Mouse (Mus musculus) WW6 (cell line): ENCODE results near the gene Rbl1.
"Not testable (repeated sequence)": the region's sequence is repeated elsewhere in the genome, so short reads cannot be mapped to it uniquely, and the experiment has no call there.

Experiments
- DNase-seq: peaks from one replicate; pipeline ENCODE4 v3.0.0-alpha.2; 2013; ENCODE audit warnings: low read depth, low spot score

The Rbl1 gene

DNA sequence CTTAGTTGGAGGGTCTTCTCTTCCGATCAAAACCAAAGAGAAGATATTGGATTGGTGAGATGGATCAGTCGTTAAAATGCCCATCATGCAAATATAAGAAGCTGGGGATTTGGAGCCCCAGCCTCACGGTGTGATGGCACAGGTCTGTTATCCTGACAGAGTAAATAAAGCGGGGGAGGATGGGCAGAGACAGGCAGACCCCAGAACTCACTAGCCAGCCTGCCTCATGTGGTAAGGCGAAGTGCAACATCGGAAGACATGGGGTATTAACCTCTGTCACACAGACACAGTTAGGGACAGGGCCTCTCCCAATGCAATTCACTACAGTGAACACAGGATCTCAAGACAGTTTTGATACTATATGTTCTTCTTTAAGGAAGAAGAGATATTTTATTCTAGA lies 33.7 kb downstream of the Rbl1 start:
- no peak for DNase-seq

DNA sequence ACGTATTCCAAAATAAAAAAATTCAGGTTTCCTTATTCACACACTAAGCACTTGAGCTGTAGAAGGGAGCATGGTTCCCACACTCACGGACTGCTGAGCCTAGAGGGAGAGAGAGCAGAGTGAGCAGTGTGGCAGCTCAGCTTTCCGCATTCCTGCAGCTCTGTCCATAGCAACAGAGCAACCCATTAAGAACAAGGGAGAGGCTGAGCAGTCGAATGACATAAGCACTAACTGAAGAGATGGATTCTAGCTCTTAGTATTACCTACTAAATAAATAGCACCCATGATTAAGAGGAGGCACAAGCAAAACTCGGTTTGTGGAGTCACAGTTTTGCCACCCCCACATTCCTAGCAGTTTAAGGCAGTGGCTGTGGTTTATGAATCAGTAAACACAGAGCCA lies 34.2 kb downstream of the Rbl1 start:
- DNase-seq: no peak

DNA sequence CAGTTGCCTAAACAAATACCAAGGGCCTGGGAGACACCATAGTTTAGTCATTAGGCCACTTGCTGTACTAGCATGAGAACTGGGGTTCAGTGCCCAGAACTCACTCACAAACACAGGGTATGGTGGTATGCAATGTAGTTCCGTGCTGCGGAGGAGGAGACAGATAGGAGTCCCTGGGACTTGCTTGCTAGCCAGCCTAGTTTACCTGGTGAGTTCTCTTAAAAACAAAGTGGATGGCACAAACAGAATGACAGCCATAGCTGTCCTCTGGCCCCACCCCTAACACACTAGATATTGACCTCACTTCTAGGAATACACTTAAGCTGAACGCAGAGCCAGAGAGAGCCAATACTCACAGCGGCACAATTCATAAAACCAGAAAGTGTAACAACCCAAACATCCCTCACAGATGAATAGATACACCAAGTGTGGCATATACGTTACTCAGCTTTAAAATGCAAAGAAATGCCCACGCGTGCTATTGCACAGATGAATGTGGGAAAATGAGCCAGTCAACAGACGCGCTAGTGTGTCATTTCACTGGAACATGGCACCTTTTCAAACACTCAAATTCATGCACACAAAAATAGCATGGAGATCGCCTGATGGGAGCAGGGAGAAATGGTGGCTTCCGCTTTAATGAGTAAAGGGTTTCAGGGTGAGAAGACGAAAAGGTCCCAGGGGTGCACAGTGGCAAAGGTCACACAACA lies 37.8 kb downstream of the Rbl1 start:
- DNase-seq: no peak

DNA sequence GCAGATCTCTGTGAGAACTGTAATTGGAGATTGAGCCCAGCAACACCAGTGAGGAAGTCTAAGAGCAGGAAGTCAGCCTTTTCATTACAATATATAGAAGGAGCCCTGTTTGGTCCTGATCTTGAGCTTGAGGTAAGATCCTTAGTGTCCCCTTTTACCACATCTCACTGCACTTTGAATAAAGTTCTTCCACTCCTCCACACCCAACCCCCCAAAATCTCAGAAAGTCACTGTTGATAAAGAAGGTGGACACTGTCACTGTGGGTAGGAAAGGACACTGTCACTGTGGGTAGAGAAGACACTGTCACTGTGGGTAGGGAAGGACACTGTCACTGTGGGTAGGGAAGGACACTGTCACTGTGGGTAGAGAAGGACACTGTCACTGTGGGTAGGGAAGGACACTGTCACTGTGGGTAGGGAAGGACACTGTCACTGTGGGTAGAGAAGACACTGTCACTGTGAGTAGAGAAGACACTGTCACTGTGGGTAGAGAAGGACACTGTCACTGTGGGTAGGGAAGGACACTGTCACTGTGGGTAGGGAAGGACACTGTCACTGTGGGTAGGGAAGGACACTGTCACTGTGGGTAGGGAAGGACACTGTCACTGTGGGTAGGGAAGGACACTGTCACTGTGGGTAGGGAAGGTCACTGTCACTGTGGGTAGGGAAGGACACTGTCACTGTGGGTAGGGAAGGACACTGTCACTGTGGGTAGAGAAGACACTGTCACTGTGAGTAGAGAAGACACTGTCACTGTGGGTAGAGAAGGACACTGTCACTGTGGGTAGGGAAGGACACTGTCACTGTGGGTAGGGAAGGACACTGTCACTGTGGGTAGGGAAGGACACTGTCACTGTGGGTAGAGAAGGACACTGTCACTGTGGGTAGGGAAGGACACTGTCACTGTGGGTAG lies 38.8 kb downstream of the Rbl1 start:
- DNase-seq: not testable (repeated sequence)

DNA sequence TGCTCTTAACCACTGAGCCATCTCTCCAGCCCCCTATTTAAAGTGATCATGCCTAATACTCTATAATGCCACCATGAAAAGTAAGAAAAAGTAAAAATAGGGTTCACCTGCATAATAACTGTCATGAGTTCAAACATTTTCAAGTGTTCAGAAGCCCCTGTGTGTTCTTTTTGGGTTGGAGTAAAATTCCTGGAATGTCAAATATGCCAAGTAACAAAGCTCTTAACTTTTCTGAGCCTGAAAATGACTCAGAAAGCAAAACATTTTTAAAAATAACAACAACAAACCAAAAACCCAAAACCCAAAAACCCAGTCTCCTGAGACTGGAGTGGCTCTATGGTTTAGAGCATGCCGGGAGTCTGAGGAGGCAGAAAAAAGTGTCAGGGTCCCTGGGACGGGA lies 40.2 kb downstream of the Rbl1 start:
- DNase-seq: no peak

DNA sequence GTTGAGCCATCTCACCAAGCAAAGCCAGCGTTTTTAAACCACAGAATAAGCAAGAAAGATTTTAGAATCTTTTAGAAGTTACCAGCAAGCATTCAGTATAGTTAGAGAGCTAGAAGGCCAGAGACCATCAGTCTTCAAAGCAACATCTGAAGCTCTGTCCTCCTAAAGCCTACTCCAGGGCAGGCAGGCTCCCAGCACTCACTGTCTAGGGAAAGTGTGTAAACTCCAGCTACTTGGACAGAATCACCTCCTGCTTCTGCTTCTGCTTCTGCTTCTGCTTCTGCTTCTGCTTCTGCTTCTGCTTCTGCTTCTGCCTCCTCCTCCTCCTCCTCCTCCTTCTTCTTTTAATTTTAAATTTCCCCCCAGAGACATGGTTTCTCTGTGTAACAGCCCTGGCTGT lies 48.3 kb downstream of the Rbl1 start:
- no peak for DNase-seq

DNA sequence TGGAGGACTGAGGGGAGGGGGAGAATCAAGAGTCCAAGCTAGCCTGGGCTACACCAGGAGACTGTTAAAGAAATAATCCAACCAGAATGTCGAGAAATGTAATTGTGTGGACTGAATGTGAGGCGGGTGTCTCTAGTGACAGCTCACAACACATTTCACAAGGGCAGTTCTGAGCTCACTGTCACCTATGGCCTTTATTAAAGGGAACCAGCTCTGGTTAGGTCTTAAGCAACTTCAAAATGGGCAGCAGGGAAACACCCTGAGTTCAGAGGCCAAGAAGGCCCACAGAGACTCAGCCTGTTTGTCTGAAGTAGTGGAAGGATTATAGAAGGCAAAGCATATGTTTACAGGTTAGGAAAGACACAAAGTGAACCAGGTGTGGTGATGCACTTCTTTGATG lies 51.1 kb downstream of the Rbl1 start:
- DNase-seq: no peak

DNA sequence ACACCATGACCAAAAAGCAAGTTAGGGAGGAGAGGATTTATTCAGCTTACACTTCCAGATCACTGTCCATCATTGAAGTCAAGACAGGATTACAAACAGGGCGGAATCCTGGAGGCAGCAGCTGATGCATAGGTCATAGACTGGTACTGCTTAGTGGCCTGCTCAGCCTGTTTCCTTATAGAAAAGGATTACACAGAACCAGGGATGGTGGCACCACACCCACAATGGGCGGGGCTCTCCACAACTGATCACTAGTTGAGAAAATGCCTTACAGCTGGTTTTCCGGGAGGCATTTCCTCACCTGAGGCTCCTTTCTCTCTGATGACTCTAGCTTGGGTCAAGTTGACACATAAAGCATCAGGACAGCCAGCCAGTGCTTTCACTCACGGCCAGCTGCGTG lies 55.9 kb downstream of the Rbl1 start:
- no peak for DNase-seq

DNA sequence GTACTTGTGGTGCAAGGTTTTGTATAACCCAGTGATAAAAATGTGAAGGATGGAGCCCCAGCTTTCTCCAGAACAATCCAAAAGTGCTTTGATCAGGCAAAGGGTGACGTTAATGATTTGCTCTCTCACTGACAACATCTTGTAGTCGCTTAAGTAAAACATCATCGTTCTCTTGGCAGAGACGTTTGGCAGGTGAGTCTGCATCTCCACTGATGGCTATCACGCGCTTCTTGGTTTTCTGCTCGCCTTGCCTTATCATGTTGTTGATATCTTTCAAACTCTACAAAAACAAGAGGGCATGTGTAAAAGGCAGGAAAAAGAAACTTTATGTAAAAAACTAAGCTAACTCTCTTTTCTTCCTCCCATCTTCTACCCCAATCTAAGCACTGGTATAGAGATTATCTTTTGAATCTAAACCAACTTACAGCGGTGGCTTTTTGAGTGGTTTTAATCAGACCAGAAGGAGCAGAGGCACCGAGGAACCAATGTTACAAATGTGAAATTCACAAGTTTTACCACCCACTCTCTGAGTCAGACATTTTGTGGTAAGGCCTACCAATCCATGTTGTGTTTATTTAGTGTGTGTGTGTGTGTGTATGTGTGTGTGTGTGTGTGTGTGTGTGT lies 56.8 kb downstream of the Rbl1 start:
- no peak for DNase-seq

DNA sequence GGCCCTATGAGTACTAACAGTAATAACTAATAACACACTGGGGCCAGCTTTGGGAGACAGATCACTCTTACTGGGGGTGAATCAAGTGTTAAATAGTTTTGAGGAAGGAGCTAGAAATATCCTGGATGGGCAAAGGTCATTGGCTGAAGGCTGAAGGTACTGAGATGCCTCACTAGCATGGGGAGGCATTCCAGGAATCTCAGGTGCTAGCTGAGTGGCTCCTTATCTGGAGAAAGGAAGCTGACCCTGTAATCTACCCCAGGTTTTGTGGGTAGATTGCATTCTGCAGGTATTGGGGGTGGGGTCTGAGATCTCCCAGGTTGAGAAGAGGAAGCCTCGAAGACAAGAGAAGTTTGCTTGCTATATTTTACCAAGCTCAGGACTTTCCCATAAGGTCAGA lies 59.2 kb downstream of the Rbl1 start:
- DNase-seq: no peak

DNA sequence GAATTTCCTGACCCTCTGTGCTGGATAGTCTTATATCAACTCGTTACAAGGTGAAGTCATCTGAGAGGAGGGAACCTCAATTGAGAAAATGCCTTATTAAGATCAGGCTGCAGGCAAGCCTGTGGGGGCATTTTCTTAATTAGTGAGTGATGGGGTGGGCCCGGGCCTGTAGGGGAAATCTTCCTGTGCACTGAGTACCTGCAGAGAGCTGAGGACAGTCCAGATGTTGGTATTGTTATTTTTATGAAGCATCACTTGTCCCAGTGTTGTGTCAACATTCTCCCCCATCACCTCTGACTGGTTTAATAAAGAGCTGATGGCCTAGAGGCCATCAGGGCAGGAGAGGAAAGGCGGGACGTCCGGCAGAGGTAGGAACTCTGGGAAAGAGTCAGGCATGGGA lies 60.2 kb downstream of the Rbl1 start:
- no peak for DNase-seq

DNA sequence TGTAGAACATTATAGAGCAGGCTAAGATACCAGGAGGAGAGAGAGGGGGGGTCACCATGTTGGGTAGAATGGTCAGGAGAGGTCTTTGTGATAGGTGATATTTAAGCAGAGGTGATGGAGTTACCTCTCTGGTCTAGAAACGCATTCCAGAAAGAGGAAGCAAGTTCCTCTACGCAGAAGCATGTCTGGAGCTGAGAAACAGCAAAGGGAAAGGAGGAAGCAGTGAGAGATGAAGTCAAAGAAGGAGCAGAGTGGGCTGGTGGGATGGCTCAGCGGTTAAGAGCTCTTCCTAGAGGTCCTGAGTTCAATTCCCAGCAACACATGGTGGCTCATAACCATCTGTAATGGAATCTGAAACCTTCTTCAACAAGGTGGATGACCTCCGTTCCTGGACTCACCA lies 62.4 kb downstream of the Rbl1 start:
- no peak for DNase-seq

DNA sequence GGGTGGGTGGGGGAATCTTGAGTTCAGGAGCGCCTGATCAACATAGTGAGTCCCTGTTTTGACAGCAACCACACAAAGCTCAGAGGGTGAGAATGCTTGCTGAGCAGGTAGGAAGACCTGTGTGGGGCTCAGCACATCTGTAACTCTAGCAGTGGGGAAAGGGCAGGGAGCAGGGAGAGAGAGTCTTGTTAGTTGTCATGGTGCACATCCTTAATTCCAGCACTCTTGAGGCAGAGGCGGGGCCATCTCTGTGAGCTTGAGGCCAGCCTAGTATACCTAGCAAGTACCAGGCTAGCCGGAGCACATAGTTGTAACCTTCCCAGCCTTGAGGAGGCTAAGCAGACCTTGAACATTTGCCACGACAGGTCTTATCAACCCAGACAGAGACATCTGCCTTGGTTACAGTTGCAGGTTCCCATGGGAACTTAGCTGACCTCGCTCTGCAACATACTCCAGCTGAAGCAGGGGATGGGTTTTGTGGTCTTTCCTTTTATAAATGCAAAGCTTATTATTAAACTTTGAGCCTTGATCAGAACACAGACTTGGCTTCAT lies 65.0 kb downstream of the Rbl1 start:
- no peak for DNase-seq

DNA sequence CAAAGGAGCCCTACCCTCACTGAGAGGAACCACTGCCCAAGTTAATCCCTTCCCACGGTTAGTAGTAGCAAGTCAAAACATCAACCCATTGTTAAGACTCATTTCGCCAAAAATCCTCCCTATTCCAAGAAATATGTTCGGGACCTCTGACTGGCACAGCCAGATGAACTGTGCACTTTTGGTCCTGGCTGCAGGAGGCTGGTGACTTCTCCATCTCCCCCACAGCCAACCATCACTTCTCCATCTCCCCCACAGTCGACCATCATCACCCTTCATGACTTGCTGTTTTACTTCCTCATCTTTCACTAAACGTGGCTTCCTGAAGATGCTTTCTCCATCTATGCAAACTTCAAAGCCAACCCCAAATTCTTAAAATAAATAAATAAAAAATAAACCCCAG lies 65.5 kb downstream of the Rbl1 start:
- no peak for DNase-seq

DNA sequence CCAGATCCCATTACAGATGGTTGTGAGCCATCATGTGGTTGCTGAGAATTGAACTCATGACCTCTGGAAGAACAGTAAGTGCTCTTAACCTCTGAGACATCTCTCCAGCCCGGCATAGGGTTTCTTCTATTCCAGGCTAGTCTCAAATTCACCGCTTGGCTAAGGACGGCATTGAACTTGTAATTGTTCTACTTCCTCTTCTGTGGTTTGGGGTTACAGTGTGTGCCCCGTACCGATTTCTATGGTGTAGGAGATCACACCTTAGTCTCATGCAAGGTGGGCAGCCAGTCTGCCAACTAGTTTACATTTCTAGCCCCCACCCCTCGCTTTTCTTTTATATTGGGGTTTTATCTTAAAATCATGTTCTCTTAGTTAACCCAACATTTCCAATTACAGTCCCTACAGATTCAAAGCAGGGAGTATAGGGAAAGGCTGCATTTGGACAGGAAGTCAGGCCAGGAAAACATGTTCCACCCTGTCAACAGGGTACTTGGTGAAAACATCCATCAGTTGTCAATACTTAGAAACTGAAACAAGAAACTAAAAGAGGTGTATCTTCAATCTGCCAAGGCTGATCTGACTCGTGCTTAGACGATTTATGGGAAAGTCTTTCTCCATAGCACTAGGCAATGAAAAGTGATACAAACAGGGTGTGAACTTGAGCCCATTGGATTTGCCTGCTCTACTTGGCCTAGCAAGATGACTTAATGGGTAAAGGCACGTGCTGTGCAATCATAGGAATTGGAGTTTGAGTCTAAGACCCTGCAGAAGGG lies 66.2 kb downstream of the Rbl1 start:
- DNase-seq: no peak

DNA sequence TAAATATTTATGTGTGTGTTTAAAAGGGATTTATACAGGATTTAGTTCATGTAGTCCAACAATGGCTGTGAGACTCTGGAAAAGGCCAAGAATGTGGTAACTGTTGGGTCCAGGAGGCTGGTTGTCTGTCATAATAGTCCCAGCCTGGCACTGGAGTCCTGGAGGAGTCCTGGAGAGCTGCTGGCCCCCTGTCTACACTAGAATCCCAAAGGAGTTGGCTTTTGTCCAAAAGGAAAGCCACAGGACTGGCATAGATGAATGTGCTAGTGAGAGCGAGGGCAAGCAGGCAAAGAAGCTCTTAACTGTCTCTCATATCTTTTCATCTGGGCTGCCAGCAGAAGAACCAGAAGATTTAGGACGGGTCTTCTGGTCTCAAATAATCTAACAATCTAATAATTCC lies 67.7 kb downstream of the Rbl1 start:
- DNase-seq: no peak

DNA sequence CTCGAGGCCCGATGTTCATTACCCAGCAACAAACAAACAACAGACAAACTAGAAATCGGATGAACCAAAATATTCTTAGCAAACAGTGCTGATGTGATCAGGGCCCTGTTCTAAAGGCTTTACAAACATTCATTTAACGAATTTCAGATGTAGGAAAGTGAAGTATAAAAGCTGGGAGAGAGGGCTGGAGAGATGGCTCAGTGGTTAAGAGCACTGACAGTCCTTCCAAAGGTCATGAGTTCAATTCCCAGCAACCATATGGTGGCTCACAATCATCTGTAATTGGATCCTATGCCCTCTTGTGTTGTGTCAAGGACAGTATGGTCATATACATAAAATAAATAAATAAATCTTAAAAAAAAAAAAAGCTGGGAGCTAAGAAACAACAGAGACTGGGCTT lies 68.2 kb downstream of the Rbl1 start:
- DNase-seq: no peak

DNA sequence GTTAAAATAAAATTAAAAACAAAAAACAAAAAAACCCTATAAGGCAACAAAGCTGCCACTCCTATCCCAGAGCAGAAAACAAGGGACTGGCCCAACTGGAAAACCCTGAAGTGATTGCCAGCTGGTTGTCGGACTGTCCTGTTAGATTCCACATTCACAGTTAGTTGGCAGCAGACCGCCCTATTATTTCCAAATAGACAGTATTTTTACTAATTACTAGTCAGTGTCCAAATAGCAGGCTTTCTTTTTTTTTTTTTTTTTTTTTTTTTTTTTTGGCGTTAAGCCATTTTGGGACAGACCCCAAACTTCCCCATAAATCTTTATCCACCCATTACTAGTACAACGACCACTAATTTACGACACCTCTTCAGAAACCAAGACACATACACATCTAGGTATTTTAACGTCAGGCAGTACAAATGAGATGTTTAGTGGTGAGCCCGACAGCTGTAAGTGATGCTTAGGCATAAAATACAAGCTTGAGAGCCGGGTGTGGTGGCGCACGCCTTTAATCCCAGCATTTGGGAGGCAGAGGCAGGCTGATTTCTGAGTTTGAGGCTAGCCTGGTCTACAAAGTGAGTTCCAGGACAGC lies 68.7 kb downstream of the Rbl1 start:
- DNase-seq: no peak

DNA sequence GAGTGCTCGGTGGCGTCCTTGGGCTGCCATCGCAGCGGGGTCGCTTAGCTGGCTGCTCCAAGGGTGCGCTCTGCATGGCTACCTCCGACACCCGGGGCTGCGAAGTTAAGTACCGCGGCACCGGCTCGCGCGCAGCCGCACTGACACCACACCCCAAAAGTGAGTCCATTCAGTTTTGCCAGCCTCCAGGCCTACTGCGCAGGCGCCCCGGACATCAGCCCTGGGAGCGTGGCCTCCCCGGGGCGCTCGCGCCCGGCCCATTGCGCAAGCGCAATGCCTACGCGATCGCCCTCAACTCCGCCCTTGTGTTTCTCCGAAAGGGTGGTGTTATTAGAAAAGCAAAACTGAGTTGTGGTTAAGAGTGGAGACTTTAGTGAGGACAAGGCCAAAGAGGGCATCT lies 69.3 kb downstream of the Rbl1 start, which contains the start of gene Samhd1:
TSS of gene Samhd1 (minus strand) at position 252 of the 400 bp plus-strand sequence.
- DNase-seq: peak; percentile 90

DNA sequence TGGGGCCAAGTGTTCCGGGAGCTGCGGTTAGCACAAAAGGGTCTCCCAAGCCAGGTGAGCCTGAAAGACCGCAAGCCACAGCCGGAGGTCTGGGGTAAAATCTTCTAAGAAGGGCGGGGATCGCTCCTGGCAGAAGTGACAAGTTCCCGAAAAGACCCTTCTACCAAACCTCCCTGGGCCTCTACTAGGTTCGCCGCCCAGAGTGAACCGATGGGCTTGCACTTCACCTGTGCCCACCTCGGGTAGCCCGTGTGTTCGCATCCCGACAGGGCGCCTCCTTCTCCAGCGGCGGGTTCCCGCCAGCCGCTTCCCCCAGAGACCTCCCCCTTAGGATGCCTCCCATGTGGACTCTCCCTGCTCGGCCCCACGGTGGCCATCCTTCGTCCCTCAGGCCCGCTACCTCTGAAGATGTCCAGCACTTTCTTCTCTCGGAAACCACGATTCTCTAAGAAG lies 69.8 kb downstream of the Rbl1 start:
- no peak for DNase-seq
